Mouse (Mus musculus) lung, postnatal 0 days (tissue): ENCODE results near the gene Dlat.

ENCODE experiments used
- CTCF ChIP-seq: IDR thresholded peaks from 2 replicates; pipeline ENCODE4 v1.5.1; 2016; ENCODE audit warnings: antibody characterized with exemption, mild to moderate bottlenecking
- EP300 ChIP-seq: IDR thresholded peaks from 2 replicates; pipeline ENCODE4 v1.6.1; 2016; ENCODE audit warnings: antibody characterized with exemption, mild to moderate bottlenecking, control low read depth

DNA sequence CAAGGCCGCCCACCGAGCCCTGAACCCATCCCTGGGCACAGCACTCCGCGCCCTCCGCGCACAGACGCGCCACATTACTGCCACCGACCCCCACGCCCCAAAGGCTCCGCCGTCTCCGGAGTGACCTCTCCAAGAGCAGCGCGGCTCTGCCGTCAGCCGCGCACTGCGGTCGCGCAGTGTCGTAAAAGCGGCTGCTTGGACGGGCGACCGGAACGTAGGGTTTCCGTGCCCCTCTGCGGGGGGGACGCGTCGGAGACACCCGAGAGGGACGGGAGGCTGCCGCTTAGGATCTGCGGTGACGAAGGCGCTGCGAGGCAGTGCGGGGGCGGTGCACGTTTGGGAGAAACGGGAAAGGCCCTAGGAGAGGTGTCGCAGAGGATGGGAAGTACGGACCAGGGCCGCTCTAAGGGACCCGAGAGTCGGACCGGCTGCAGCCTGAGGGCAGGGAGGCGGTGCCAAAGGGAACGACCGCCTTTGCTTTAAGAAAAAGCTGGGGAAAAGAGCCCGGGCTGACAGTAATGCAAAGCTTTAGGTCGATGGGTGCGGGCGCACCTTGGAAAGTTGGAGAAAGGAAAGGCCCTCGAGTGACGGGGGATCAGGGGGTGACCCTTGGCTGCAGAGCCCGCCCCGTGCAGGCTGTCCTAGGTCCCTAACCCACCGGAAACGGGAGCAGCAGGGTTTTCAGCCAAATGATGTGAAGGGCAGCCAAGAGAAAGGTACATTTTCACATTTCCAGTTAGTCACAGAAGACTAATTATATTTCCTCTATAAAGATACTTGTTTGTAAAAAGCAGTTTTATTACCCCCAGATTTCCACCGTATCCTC, at the start of gene Dlat:
- TF ChIP-seq CTCF, result peak; percentile 1; the same call in 1 of the 2 replicates
- TF ChIP-seq EP300, result no peak
